Mouse (Mus musculus): ENCODE data around the gene Hbq1a.
"Not testable (repeated sequence)": the region's sequence is repeated elsewhere in the genome, so short reads cannot be mapped to it uniquely, and the experiment has no call there.

GRCm38 (mm10) chr11:32285887-32286286 lies 14.0 kb upstream of the Hbq1a start:
- TF ChIP-seq CTCF, EP300 (IDR thresholded peaks at IDR 0.05; ENCODE audit: low read depth): not testable (repeated sequence)

Measured in heart, postnatal 0 days (tissue).